Mouse (Mus musculus) cerebellum, adult (tissue): ENCODE results near the gene Il31.

ENCODE experiments used
- ATAC-seq: cut with Nextera tagmentation; 2 replicates; pipeline ENCODE4 v1.9.2; 2017; ENCODE audit warnings: mild to moderate bottlenecking, moderate library complexity, mixed read lengths; ENCODE audit not compliant: insufficient number of reproducible peaks, low FRiP score, low TSS enrichment

Il31 gene

DNA sequence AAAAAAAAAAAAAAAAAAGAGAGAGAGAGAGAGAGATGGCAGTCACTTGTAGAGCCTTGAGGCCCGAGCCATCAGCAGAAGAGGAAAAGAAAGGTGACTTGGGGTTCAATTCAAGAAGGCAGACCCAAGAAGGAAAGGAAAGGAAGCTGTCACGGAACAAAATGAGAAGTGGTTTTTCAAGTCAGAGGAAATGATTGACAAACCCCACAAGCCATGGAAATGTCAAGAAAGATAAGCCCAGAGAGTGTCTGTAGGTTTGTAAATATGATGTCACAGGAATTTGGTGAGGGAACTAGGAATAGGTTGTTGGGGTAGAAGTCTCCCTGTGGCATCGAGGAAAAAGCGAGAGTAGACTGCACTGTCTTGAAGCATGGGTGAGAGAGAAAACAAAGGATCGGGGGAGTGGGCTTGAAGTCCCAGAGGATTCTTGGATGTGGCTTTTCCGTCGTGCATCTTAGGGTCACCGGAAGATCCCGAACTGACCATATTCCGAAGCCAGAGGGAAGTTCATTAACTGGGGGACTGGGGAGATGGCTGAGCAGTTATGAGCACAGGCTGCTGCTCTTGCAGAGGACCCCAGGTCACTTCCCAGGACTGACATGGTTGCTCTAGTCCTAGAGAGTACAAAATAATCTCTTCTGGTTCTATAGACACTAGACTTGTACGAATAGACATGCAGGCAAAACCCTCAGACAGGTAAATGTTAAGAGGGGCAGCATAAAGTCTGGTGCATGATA lies 1.5 kb downstream of the Il31 start:
- ATAC-seq = no peak

DNA sequence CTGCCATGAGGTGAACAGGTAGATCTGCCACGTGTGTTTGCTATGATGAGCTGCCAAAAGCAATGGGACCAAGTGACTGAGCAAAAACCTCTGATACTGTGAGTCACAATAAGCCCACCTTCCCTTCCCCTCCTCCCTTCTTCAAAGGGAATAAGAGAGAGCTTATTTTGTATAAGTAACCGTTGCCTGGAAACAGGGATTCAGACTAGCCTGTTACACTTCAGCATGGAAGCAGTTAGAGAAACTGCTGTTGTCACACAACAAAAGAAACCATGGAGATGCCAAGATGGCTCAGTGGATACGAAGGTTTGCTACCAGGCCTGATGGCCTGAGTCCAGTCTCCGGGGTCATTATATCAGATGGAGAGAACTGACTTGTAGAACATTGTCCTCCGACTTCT lies 15.5 kb downstream of the Il31 start:
- ATAC-seq = no peak

DNA sequence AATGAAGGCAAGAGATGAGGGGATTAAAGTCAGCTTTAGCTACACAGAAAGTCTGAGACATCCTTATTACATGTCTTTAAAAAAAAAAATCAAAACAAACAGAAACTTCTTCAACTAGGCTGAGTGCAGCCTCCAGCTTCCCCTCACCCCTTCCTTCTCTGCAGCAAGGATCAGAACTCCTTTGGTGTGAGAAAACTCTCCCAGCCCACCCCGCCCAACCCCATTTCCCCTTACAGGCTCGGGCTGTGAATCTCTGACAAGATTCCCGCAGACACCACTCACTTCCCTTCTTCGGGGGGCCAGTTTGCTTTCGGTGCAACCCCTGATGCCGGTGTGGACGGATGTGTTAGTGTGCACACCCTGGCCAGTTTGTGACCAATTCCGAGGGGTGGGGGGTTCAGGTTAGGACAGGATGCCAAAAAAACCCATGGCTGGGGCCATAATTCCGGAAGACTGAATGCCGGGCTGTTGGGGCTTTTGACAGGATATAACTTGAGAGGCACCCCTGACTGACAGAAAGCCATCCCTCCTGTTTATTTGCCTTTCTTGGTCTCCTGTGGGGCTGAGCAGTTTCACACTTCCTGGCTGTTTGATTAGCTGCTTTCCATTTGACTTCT lies 18.4 kb downstream of the Il31 start:
- ATAC-seq = no peak

DNA sequence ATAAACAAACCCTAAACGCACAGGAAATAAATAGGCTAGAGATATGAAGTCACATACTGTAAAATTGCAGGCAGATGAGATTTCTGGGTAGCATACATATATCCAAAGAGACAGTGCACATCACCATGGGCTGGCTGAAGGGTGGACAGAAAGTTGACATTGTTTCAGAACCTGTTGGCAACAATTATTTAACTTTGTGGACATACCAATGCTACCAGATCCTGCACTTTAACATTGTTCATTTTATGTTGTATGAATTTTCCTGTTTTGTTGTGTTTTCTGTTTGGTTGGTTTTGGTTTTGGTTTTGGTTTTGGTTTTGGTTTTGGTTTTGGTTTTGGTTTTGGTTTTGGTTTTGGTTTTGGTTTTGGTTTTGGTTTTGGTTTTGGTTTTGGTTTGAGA lies 24.7 kb downstream of the Il31 start:
- ATAC-seq = no peak

DNA sequence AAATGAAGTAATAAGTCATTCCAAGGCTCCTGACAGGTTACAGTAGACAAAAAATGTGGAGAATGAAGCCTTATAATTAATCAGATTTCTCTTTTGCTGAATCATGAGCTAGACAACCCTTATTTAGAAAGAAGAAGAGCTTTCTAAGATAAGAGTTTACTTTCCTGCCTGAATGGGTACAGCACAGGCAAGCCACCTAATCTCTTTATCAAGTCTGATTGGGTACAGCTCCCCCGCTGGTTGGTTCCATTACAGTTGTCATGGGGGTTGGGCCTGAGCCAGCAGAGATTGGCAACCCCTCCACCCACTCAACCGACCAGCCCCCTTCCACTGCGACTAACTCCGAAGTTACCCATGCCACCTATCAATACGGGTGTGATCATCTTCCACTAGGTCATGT lies 27.9 kb downstream of the Il31 start:
- no peak for ATAC-seq

DNA sequence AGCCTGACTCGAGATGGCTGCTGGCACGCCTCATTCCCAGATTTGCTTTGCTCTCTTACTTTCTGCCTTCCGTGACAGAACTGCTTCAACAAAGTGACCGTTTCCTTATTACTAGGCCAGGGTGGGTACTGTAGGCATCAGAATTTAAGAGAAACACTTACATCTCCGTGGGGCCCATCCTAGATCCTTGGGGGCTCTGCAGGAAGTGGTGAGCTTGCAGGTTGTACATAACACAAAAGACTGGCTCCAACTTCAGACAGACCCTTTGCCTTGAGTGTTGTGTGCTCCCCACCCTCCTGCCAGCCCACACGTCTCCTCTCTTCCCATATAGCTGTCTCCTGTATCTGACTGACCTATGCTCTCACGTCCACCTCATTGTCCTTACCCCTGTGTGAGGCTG lies 37.4 kb downstream of the Il31 start:
- ATAC-seq = no peak

DNA sequence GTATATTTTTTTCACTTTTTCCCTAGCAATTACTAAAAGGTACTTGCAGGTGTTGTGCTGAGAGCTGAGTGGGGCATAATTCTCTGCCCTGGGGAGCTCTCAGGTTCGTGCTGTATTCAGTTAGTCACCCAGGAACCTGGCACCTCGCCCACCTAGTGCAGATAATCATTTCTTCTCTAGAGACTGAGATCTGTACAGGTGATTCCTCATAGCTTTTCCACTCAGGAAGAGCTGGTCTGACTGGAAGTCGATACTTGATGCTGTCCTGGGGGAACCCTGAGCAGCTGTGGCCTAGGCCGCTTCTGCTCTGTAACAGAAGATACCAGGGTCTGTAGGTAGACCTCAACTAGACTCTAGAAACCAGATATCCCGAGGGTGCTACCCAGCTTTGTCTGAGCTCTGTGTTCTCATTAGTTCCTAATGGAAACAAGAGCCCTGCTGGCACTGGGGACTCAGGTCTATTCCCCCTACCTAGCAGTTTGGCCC lies 44.4 kb downstream of the Il31 start:
- no peak for ATAC-seq

DNA sequence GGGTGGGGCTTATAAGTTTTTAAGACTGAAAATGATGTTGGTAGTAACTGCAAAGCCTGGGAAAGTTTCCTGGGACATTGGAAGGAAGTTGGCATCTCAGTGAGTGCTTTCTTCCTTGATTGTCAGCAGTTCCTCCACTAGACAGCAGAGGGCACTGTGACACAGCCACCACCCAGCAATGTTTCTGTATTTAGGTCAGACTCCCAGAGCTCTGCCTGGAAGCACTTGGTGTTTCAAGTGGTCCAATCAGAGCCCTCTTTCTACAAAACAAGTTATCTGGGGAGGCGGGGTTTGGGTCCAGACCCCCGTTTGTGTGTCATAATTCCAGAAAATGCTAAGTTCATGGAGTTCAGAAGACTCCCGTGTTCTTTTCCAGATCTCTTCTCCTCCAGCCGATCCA lies 45.2 kb downstream of the Il31 start:
- peak; percentile 49; the same call in 1 of the 2 replicates for ATAC-seq

DNA sequence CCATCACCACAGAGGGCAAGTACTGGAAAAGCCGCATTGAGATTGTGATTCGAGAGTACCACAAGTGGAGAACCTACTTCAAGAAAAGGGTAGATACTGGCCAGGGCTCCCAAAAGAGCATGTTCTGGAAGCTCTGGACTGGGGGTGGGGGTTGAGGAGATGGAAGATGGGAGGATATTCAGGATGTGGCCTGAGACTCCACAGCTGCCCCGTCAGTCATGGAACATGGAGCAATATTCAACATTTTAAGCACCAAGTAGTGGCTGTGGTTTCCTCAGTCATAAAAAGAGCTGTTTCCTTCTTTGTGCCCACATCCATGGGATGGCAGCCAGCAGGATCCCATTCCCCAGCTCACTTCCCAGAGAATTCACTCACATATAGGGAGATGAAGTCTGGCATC lies 47.0 kb downstream of the Il31 start:
- ATAC-seq = no peak

DNA sequence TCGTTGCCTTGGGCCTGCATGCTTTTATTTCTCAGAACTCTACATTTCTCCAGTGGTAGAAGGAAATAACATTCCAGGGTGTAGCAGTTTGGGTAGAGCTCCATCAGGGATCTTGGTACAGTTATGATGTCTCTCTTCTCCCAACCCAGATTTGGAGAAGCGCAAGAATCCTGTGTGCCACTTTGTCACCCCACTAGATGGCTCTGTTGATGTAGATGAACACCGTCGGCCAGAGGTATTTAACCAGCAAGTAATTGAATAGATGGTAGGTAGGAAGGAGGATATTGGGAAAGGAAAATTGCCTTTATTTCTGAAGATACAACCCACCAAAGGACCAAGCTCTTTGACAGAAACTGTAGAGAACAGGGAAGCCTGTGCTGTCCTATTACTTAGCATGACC lies 48.6 kb downstream of the Il31 start:
- no peak for ATAC-seq

DNA sequence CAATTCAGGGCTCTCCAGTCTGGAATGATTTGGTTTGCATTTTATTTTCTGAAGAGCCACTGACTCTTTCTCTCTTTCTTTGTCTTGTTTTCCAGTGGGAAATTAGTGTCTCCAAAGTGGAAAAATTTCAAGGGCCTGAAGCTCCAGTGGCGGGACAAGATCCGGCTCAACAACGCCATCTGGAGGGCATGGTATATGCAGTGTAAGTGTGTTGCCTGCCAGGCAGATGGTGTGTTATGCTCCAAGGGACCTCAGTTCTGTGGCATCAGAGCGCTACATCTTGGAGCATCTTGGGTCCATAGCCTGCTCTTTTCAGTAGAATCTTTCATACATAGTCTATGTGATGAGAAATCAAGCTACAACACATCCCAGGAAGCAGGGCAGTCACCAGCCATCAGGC lies 49.3 kb downstream of the Il31 start:
- ATAC-seq = no peak

DNA sequence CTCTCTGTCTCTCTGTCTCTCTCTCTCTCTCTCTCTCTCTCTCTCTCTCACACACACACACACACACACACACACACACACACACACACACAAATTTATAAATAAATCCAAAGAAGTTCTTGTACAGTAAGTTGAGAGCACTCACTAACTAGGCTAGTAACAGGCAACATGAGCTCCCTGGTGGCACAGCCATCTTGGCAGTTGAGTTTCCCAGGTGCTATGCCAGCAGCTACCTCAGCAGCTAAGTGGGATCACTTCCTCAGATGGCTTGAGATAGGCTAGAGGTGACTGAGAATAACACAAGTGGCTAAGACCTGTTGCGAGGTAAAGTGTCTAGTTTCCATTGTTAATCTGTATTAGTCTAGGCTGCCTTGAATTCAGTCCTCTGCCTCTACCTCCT lies 50.0 kb downstream of the Il31 start:
- no peak for ATAC-seq

DNA sequence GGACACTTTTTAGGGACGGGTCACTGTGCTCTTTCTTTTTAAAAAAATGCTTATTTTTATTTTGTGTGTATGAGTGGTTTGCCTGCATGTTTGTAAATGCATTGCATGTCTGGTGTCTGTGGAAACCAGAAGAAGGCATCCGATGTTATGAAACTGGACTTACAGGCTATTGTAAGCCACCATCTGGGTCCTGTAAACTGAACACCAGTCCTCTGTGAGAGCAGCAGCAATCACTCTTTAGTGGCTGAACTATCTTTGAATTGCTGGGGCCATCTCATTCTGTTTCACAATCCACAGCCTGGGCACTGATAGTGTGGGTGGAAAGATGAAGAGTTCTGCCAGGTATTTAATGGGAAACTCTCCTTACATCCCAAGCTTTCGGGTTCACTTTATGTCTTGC lies 50.9 kb downstream of the Il31 start:
- ATAC-seq = no peak

DNA sequence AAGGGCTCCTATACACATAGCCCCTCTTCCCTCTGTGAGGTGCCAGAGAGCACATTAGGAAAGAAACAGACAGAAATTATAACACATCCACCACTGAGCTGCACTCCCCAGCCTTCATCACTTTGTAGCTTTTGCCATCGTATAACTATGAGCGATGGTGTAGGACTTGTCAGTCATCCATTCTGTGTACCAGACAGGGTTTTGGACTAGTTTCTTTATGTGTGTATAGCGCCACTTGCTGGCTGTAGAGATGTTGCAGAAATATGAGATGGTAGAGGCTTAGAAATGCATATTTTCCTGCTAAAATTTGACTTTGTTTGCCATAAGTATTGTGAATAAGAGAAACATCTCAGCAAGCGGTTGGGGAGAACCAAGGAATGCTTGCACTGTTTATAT lies 52.5 kb downstream of the Il31 start:
- ATAC-seq = no peak; the same call in 1 of the 2 replicates

DNA sequence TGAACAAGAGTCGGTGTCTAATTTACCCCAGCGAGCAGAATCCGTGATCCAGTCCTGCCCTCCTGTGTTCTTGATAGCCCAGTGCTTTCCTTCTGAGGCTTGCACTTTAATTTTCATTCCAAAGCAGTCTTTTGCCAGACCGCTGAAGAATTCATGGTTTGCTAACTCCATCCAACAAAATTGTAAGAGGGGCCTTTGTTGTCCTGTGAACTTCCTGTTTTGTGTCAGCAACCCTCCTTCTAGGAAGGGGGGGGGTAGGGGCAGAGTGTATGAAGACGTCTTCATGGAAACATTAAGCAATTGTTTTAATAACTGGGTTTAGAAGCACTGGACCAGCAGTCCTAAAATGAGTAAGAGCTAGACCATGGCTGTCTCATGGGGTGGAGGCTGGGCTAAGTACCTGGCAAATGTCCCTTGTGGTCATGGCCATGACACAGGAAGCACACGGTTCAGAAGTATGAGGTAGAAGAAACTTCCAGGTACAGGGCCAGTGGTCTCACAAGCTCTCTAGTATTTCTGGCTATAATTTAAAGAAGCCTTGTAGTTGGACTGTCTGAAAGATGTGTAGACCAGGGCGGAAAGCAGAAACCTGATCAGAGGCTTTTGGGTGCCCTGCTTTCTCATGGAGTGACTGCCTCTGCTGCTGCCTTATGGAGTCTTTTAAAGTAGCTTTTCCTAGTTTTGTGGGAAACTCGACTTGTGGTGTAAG lies 53.1 kb downstream of the Il31 start:
- no peak for ATAC-seq

DNA sequence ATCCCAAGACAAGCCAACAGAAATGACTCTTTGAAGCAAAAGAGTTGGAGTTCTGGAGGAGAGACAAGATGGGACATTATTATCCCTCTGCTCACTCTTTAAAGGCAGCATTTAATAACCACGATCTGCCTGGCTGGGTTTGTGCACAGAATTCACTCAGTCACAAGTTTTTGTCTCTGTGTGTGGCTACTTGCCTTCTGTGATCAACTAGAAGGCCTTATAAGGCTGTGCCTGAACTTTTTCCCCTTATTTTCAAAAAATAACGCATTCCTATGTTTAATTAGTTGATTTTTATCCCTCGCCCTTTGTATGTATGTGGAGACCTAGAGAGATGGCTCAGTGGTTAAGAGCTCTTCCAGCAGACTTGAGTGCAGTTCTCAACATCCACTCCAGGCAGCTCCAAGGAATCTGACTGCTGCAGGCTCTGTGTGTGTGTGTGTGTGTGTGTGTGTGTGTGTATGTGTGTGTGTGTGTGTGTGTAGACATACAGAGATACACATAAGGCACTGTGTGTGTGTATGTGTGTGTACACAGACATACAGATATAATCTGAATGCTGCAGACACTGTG lies 56.9 kb downstream of the Il31 start:
- no peak for ATAC-seq

DNA sequence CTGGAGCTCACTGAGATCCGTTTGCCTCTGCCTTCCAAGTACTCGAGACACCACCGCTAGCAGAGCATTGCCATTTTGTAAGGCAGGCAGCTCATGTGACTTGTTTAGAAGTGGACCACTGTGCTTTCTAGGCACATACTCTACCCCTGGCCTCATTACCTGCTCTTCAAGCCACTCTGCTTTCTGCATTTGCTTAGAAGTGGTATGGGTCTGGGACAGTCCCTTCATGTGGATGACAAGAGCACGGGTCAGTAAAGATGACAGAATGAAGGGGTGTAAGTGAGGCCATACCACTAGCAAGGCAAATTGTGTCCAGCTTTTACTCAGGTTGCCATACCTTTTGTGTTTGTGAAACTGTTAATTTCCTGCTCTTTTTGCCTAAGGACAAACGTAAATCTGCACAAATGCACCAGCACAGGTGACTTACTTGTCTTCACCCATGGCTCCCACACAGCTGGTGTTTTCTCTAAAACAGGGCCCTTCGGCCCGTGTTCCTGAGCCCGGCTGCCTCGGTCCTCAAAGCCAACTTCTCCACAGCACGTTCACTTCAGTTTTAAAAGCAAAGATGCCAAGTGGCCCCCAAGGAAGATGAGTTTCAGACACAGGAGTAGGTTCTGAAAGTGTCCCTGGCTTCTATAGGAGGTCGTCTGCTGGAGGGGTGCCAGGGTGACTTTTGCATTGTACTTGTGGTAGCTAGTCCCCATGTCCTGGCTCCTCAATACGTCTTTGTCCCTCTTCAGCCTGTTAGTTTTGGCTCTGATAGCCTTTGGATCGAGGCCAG lies 57.6 kb downstream of the Il31 start:
- no peak for ATAC-seq
